Mouse (Mus musculus): ENCODE data around the gene Gpr146. TPM values are rescaled to one million over a fixed set of nuclear protein-coding genes. Genes with fewer than 3 reads are reported as not detected.

Gene Gpr146
- total and polyA plus RNA-seq, 2 experiments from 2014 or later: 23.0 to 38.2 TPM

DNA sequence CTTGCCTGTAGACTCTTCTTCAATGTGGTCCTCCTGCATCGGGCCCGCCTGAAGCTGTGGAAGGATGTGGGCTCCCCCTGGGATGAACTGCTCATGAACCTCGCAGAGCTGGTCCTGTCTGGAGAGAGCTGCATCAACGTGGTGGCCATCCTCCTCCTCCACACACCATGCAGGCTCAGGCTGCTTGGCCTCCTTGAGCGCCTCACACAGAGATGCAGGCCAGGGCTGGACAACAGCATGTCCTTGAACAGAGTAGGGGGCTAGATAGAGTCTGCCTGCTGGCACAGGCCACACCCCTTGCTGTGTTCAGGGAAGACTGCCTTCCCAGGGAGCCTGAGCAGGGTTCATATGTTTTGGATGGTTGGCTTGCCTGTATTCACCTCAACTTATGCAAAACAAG is 37.5 kb downstream of the Gpr146 start:
- ATAC-seq (ENCODE audit: insufficient read depth, low read depth): no peak
- no peaks in the 10 kb centered on the region for H3K36me3 ChIP-seq (replicated peaks; ENCODE audit: control insufficient read depth, insufficient read depth, low read length)
- peaks cover 14% of the 10 kb centered on the region for H3K4me1 ChIP-seq (ENCODE audit: control insufficient read depth, insufficient read depth)
- TF ChIP-seq EP300 (IDR thresholded peaks at IDR 0.05; ENCODE audit: low read depth) (no peak), CTCF (IDR thresholded peaks at IDR 0.05; ENCODE audit: low read depth) (no peak)
- no peak overlapping the region for H3K9ac ChIP-seq (replicated peaks; ENCODE audit: low read depth, low read length)
- no peaks in the 10 kb centered on the region for H3K27me3 ChIP-seq (ENCODE audit: control insufficient read depth, insufficient read depth, low read length)
- no peak overlapping the region for H3K4me3 ChIP-seq (ENCODE audit: low read depth, low read length)
- H3K27ac ChIP-seq (ENCODE audit: low read depth): no peak overlapping the region
- WGBS: 84% methylated on average over 5 of the region's 5 CpGs
- no peak for DNase-seq (ENCODE audit: low spot score)
- H3K4me2 ChIP-seq (ENCODE audit: low read depth, low read length): no peak overlapping the region
- H3K9me3 ChIP-seq (replicated peaks; ENCODE audit: control insufficient read depth, low read length): no peaks in the 10 kb centered on the region

DNA sequence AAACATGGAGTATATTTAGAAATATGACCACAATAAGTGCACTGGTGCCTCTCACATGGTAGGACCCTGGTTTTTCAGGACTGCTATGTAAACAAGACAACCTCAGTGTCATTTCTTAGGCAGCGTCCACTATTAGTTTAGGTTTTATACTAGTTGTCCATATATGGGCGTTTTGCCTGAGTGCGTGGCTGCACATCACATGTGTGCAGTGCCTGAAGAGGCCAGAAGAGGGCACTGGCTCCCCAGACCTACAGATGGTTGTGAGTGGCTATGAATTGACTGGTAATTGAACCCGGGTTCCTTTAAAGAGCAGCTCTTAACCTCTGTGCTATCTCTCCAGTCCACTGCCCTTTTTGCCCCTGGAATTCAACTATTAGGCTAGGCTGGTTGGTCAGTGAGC is 39.4 kb downstream of the Gpr146 start:
- Histone ChIP-seq H3K4me1 (ENCODE audit: control insufficient read depth, insufficient read depth) (peaks cover 15% of the 10 kb centered on the region; the same call in 1 of the 2 replicates), H3K4me3 (ENCODE audit: low read depth, low read length) (no peak overlapping the region), H3K4me2 (ENCODE audit: low read depth, low read length) (no peak overlapping the region), H3K9ac (replicated peaks; ENCODE audit: low read depth, low read length) (no peak overlapping the region), H3K27ac (ENCODE audit: low read depth) (no peak overlapping the region), H3K36me3 (replicated peaks; ENCODE audit: control insufficient read depth, insufficient read depth, low read length) (no peaks in the 10 kb centered on the region), H3K9me3 (replicated peaks; ENCODE audit: control insufficient read depth, low read length) (no peaks in the 10 kb centered on the region), H3K27me3 (ENCODE audit: control insufficient read depth, insufficient read depth, low read length) (no peaks in the 10 kb centered on the region)
- 92% methylated on average over 4 of the region's 4 CpGs for WGBS
- TF ChIP-seq EP300 (IDR thresholded peaks at IDR 0.05; ENCODE audit: low read depth): no peak
- TF ChIP-seq CTCF (IDR thresholded peaks at IDR 0.05; ENCODE audit: low read depth): no peak
- DNase-seq (ENCODE audit: low spot score): no peak
- no peak for ATAC-seq (ENCODE audit: insufficient read depth, low read depth)

DNA sequence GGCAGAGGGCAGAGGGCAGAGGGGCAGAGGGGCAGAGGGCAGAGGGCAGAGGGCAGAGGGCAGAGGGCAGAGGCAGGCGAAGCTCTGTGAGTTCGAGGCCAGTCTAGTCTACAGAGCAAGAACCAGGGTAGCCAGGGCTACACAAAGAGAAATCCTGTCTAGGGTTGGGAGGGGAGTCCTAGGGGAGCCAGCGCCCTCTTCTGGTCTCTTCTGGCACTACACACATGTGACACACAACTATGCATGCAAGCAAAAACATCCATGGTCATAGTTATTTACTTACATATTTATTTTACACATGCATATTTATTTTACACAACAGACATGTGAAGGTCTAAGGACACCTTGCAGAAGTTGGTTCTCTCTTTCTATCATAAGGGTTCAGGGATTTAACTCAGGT is 40.0 kb downstream of the Gpr146 start:
- Histone ChIP-seq H3K27ac (ENCODE audit: low read depth) (no peak overlapping the region), H3K36me3 (replicated peaks; ENCODE audit: control insufficient read depth, insufficient read depth, low read length) (no peaks in the 10 kb centered on the region), H3K4me1 (ENCODE audit: control insufficient read depth, insufficient read depth) (peaks cover 15% of the 10 kb centered on the region; the same call in 1 of the 2 replicates), H3K4me2 (ENCODE audit: low read depth, low read length) (no peak overlapping the region), H3K4me3 (ENCODE audit: low read depth, low read length) (no peak overlapping the region), H3K9me3 (replicated peaks; ENCODE audit: control insufficient read depth, low read length) (no peaks in the 10 kb centered on the region), H3K9ac (replicated peaks; ENCODE audit: low read depth, low read length) (no peak overlapping the region), H3K27me3 (ENCODE audit: control insufficient read depth, insufficient read depth, low read length) (no peaks in the 10 kb centered on the region)
- ATAC-seq (ENCODE audit: insufficient read depth, low read depth) (no peak), DNase-seq (ENCODE audit: low spot score) (no peak)
- 83% methylated on average over 3 of the region's 3 CpGs for WGBS
- TF ChIP-seq EP300 (IDR thresholded peaks at IDR 0.05; ENCODE audit: low read depth) (no peak), CTCF (IDR thresholded peaks at IDR 0.05; ENCODE audit: low read depth) (no peak)

DNA sequence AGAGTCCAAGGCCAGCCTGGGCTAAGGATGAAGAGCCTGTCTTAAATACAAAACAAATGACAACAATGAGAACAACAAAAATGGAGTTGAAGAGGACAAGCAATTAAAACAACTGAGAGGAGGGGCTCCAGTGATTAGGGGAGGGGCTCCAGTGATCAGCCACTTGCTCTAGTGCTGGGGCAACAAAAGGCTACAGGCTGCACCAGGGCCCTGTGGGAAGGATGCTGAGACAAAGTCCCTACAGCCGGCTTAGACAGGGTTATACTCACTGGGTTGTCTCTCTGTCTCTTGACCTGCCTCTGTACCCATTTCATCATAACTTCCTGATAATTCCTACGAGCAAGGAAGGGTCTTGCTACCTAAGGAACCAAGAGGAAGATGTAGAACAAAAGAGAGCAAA is 40.6 kb downstream of the Gpr146 start:
- TF ChIP-seq EP300 (IDR thresholded peaks at IDR 0.05; ENCODE audit: low read depth): no peak
- TF ChIP-seq CTCF (IDR thresholded peaks at IDR 0.05; ENCODE audit: low read depth): no peak
- DNase-seq (ENCODE audit: low spot score) (no peak), ATAC-seq (ENCODE audit: insufficient read depth, low read depth) (no peak)
- Histone ChIP-seq H3K36me3 (replicated peaks; ENCODE audit: control insufficient read depth, insufficient read depth, low read length) (no peaks in the 10 kb centered on the region), H3K4me3 (ENCODE audit: low read depth, low read length) (no peak overlapping the region), H3K4me2 (ENCODE audit: low read depth, low read length) (no peak overlapping the region; the same call in 1 of the 2 replicates), H3K27ac (ENCODE audit: low read depth) (peak overlapping the region; percentile 18; the same call in 1 of the 2 replicates), H3K27me3 (ENCODE audit: control insufficient read depth, insufficient read depth, low read length) (no peaks in the 10 kb centered on the region), H3K9me3 (replicated peaks; ENCODE audit: control insufficient read depth, low read length) (no peaks in the 10 kb centered on the region), H3K9ac (replicated peaks; ENCODE audit: low read depth, low read length) (no peak overlapping the region), H3K4me1 (ENCODE audit: control insufficient read depth, insufficient read depth) (peaks cover 15% of the 10 kb centered on the region; the same call in 1 of the 2 replicates)
- 34% methylated on average over 2 of the region's 2 CpGs for WGBS

DNA sequence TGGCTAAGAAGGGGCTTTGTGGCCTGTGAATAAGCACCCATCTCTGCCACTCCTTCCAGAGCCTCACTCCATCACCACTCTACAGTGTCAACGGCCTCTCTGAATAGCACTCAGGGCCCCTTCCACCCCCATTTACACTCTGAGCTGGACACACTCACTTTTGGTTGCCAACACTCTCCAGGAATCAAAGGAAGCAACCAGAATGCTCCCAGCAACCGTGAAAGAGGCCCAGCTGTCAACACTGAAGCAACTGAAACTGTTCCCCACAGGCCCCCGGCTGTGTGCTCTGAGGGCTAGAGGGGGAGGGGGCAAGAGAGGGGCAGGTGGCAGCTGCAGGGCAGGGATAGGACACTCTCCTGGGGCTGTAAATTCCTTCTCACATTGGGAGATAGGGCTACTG is 41.1 kb downstream of the Gpr146 start:
- Histone ChIP-seq H3K9me3 (replicated peaks; ENCODE audit: control insufficient read depth, low read length) (no peaks in the 10 kb centered on the region), H3K36me3 (replicated peaks; ENCODE audit: control insufficient read depth, insufficient read depth, low read length) (no peaks in the 10 kb centered on the region), H3K4me2 (ENCODE audit: low read depth, low read length) (no peak overlapping the region; the same call in 1 of the 2 replicates), H3K4me3 (ENCODE audit: low read depth, low read length) (no peak overlapping the region), H3K4me1 (ENCODE audit: control insufficient read depth, insufficient read depth) (peaks cover 15% of the 10 kb centered on the region; the same call in 1 of the 2 replicates), H3K27ac (ENCODE audit: low read depth) (peak overlapping the region; percentile 18; the same call in 1 of the 2 replicates), H3K9ac (replicated peaks; ENCODE audit: low read depth, low read length) (no peak overlapping the region), H3K27me3 (ENCODE audit: control insufficient read depth, insufficient read depth, low read length) (no peaks in the 10 kb centered on the region)
- ATAC-seq (ENCODE audit: insufficient read depth, low read depth) (peak; percentile 52), DNase-seq (ENCODE audit: low spot score) (peak; percentile 63)
- 14% methylated on average over 3 of the region's 3 CpGs for WGBS
- no peak for TF ChIP-seq EP300 (IDR thresholded peaks at IDR 0.05; ENCODE audit: low read depth)
- TF ChIP-seq CTCF (IDR thresholded peaks at IDR 0.05; ENCODE audit: low read depth): no peak

All from heart, postnatal 0 days (tissue).